Mouse (Mus musculus) CH12.LX (cell line): ENCODE data around the gene Pigk. TPM values are rescaled to one million over a fixed set of nuclear protein-coding genes. Genes with fewer than 3 reads are reported as not detected.
A peak's percentile ranks its signal among the peaks of the same experiment; 100 is the strongest.

ENCODE experiments used
- DNase-seq: peaks from one replicate; pipeline ENCODE4 v3.0.0-alpha.2; 2013; ENCODE audit errors: extremely low read depth
- H3K27ac ChIP-seq: 2 replicates; pipeline ENCODE4 v1.5.1; 2012; ENCODE audit warnings: low read depth, mild to moderate bottlenecking, control low read depth, moderate library complexity; ENCODE audit not compliant: insufficient read depth
- H3K27me3 ChIP-seq: replicated peaks from 2 replicates; pipeline ENCODE3; 2012; ENCODE audit warnings: inconsistent platforms
- H3K36me3 ChIP-seq, 2 experiments: replicated peaks in 1 of 2; 2 replicates each; pipeline versions ENCODE3 to v1.6.1; 2012; ENCODE audit warnings: inconsistent platforms in 1 of 2, low read length in 1 of 2, mild to moderate bottlenecking in 1 of 2, mixed read lengths in 1 of 2, moderate library complexity in 1 of 2; ENCODE audit not compliant: control insufficient read depth in 1 of 2, insufficient read depth in 1 of 2
- H3K4me1 ChIP-seq, 2 experiments: 2 replicates each; pipeline ENCODE4 v1.6.1; 2012; ENCODE audit warnings: inconsistent platforms in 1 of 2, moderate library complexity in 1 of 2; ENCODE audit not compliant: insufficient read depth in 2 of 2, control insufficient read depth in 1 of 2
- H3K4me2 ChIP-seq: 2 replicates; pipeline ENCODE4 v1.6.1; 2012; ENCODE audit warnings: low read depth, mild to moderate bottlenecking, control low read depth; ENCODE audit not compliant: poor library complexity, insufficient read depth, severe bottlenecking
- H3K4me3 ChIP-seq, 3 experiments: fragments of 150-350 bp in 1 of 3; sonication (generic) in 1 of 3; replicated peaks in 1 of 3; 2 replicates each; pipeline versions ENCODE3 to v1.5.1; 2011 to 2012; ENCODE audit warnings: low read depth in 2 of 3, low read length in 2 of 3, mild to moderate bottlenecking in 2 of 3, moderate library complexity in 2 of 3, control low read depth in 1 of 3, improper control_type of control experiment in 1 of 3, inconsistent platforms in 1 of 3, mixed read lengths in 1 of 3; ENCODE audit not compliant: poor library complexity in 1 of 3
- H3K79me2 ChIP-seq: replicated peaks from 2 replicates; pipeline ENCODE4 v1.6.1; 2012; ENCODE audit warnings: mild to moderate bottlenecking, moderate library complexity; ENCODE audit not compliant: control insufficient read depth, poor library complexity, insufficient read depth, severe bottlenecking; ENCODE audit errors: extremely low read depth
- H3K9ac ChIP-seq: 2 replicates; pipeline ENCODE4 v1.6.1; 2012; ENCODE audit warnings: low read depth, mild to moderate bottlenecking, control low read depth, moderate library complexity; ENCODE audit not compliant: insufficient read depth
- H3K9me3 ChIP-seq: replicated peaks from 2 replicates; pipeline ENCODE3; 2012; ENCODE audit warnings: low read length, inconsistent platforms, mixed read lengths
- BHLHE40 ChIP-seq: IDR thresholded peaks from 2 replicates; pipeline ENCODE4 v1.6.1; 2011; ENCODE audit warnings: mild to moderate bottlenecking, low read depth, low read length, improper control_type of control experiment
- CHD1 ChIP-seq: IDR thresholded peaks from 2 replicates; pipeline ENCODE4 v1.6.1; 2012; ENCODE audit warnings: low read depth, low read length, improper control_type of control experiment, inconsistent platforms
- CHD2 ChIP-seq: IDR thresholded peaks from 2 replicates; pipeline ENCODE4 v1.6.1; 2011; ENCODE audit warnings: low read length, improper control_type of control experiment
- CTCF ChIP-seq, 2 experiments: IDR thresholded peaks in 1 of 2; conservative IDR thresholded peaks in 1 of 2; 2 replicates each; pipeline ENCODE4 v1.5.1; 2011 to 2012; ENCODE audit warnings: low read depth in 2 of 2, low read length in 2 of 2, improper control_type of control experiment in 1 of 2, inconsistent platforms in 1 of 2, mild to moderate bottlenecking in 1 of 2, moderate library complexity in 1 of 2
- E2F4 ChIP-seq: IDR thresholded peaks from 2 replicates; pipeline ENCODE4 v1.6.1; 2011; ENCODE audit warnings: low read depth, low read length, improper control_type of control experiment; ENCODE audit not compliant: insufficient replicate concordance
- ELF1 ChIP-seq: IDR thresholded peaks from 2 replicates; pipeline ENCODE4 v1.6.1; 2014; ENCODE audit warnings: low read depth, mild to moderate bottlenecking, inconsistent platforms, low read length, improper control_type of control experiment
- EP300 ChIP-seq: IDR thresholded peaks from 2 replicates; pipeline ENCODE4 v1.6.1; 2011; ENCODE audit warnings: low read length, improper control_type of control experiment
- ETS1 ChIP-seq: conservative IDR thresholded peaks from 2 replicates; pipeline ENCODE4 v1.6.1; 2012; ENCODE audit warnings: low read depth, mild to moderate bottlenecking, inconsistent platforms, low read length, improper control_type of control experiment, moderate library complexity
- GABPA ChIP-seq: IDR thresholded peaks from 2 replicates; pipeline ENCODE4 v1.6.1; 2012; ENCODE audit warnings: low read depth, low read length, improper control_type of control experiment, inconsistent platforms; ENCODE audit not compliant: insufficient replicate concordance
- HCFC1 ChIP-seq: IDR thresholded peaks from 2 replicates; pipeline ENCODE4 v1.6.1; 2012; ENCODE audit warnings: low read depth, mild to moderate bottlenecking, inconsistent platforms, low read length, improper control_type of control experiment
- IRF4 ChIP-seq: IDR thresholded peaks from 2 replicates; pipeline ENCODE4 v1.6.1; 2014; ENCODE audit warnings: low read depth, mild to moderate bottlenecking, inconsistent platforms, low read length, improper control_type of control experiment
- JUN ChIP-seq: IDR thresholded peaks from 2 replicates; pipeline ENCODE4 v1.6.1; 2011; ENCODE audit warnings: low read depth, mild to moderate bottlenecking, low read length, improper control_type of control experiment, moderate library complexity; ENCODE audit not compliant: insufficient read depth
- JUND ChIP-seq: conservative IDR thresholded peaks from 2 replicates; pipeline ENCODE4 v1.6.1; 2011; ENCODE audit warnings: low read depth, low read length, improper control_type of control experiment
- KAT2A ChIP-seq: IDR thresholded peaks from 2 replicates; pipeline ENCODE4 v1.6.1; 2012; ENCODE audit warnings: low read length, improper control_type of control experiment, inconsistent platforms; ENCODE audit not compliant: insufficient replicate concordance
- MAFK ChIP-seq: IDR thresholded peaks from 2 replicates; pipeline ENCODE4 v1.6.1; 2011; ENCODE audit warnings: low read length, improper control_type of control experiment; ENCODE audit not compliant: insufficient replicate concordance
- MAX ChIP-seq: IDR thresholded peaks from 2 replicates; pipeline ENCODE4 v1.6.1; 2011; ENCODE audit warnings: low read length, improper control_type of control experiment
- MAZ ChIP-seq: IDR thresholded peaks from 2 replicates; pipeline ENCODE4 v1.6.1; 2012; ENCODE audit warnings: low read depth, mild to moderate bottlenecking, inconsistent platforms, low read length, improper control_type of control experiment, moderate library complexity
- MEF2A ChIP-seq: IDR thresholded peaks from 2 replicates; pipeline ENCODE4 v1.6.1; 2014; ENCODE audit warnings: low read depth, mild to moderate bottlenecking, inconsistent platforms, low read length, improper control_type of control experiment, borderline replicate concordance
- MXI1 ChIP-seq: IDR thresholded peaks from 2 replicates; pipeline ENCODE4 v1.6.1; 2011; ENCODE audit warnings: mild to moderate bottlenecking, low read depth, low read length, improper control_type of control experiment
- MYC ChIP-seq: IDR thresholded peaks from 2 replicates; pipeline ENCODE4 v1.6.1; 2011; ENCODE audit warnings: low read depth, mild to moderate bottlenecking, improper control_type of control experiment, low read length
- NELFE ChIP-seq: IDR thresholded peaks from 2 replicates; pipeline ENCODE4 v1.6.1; 2011; ENCODE audit warnings: low read depth, low read length, improper control_type of control experiment
- NRF1 ChIP-seq: IDR thresholded peaks from 2 replicates; pipeline ENCODE4 v1.6.1; 2014; ENCODE audit warnings: low read depth, mild to moderate bottlenecking, inconsistent platforms, low read length, improper control_type of control experiment, moderate library complexity
- PAX5 ChIP-seq: IDR thresholded peaks from 2 replicates; pipeline ENCODE4 v1.6.1; 2012; ENCODE audit warnings: low read length, inconsistent platforms, mixed read lengths
- POLR2A ChIP-seq: IDR thresholded peaks from 2 replicates; pipeline ENCODE4 v1.6.1; 2011; ENCODE audit warnings: low read depth, mild to moderate bottlenecking, improper control_type of control experiment, low read length
- POLR2AphosphoS2 ChIP-seq: IDR thresholded peaks from 2 replicates; pipeline ENCODE4 v1.6.1; 2011; ENCODE audit warnings: low read depth, low read length, improper control_type of control experiment
- RAD21 ChIP-seq: IDR thresholded peaks from 2 replicates; pipeline ENCODE4 v1.6.1; 2011; ENCODE audit warnings: low read depth, mild to moderate bottlenecking, low read length, improper control_type of control experiment, moderate library complexity
- RCOR1 ChIP-seq: conservative IDR thresholded peaks from 2 replicates; pipeline ENCODE4 v1.6.1; 2012; ENCODE audit warnings: low read depth, mild to moderate bottlenecking, inconsistent platforms, low read length, improper control_type of control experiment
- SIN3A ChIP-seq: IDR thresholded peaks from 2 replicates; pipeline ENCODE4 v1.6.1; 2012; ENCODE audit warnings: low read length, improper control_type of control experiment, inconsistent platforms
- SMC3 ChIP-seq: IDR thresholded peaks from 2 replicates; pipeline ENCODE4 v1.6.1; 2011; ENCODE audit warnings: low read depth, low read length, improper control_type of control experiment
- TBP ChIP-seq: conservative IDR thresholded peaks from 2 replicates; pipeline ENCODE4 v1.6.1; 2011; ENCODE audit warnings: low read depth, low read length, improper control_type of control experiment
- TCF12 ChIP-seq: IDR thresholded peaks from 2 replicates; pipeline ENCODE4 v1.6.1; 2014; ENCODE audit warnings: low read depth, mild to moderate bottlenecking, inconsistent platforms, low read length, improper control_type of control experiment
- UBTF ChIP-seq: IDR thresholded peaks from 2 replicates; pipeline ENCODE4 v1.6.1; 2012; ENCODE audit warnings: low read depth, mild to moderate bottlenecking, inconsistent platforms, low read length, improper control_type of control experiment, moderate library complexity
- USF1 ChIP-seq: IDR thresholded peaks from 2 replicates; pipeline ENCODE4 v1.6.1; 2014; ENCODE audit warnings: low read depth, mild to moderate bottlenecking, inconsistent platforms, low read length, improper control_type of control experiment
- USF2 ChIP-seq: conservative IDR thresholded peaks from 2 replicates; pipeline ENCODE4 v1.6.1; 2011; ENCODE audit warnings: low read depth, low read length, improper control_type of control experiment
- ZC3H11A ChIP-seq: IDR thresholded peaks from 2 replicates; pipeline ENCODE4 v1.6.1; 2012; ENCODE audit warnings: low read depth, mild to moderate bottlenecking, inconsistent platforms, low read length, improper control_type of control experiment
- ZKSCAN1 ChIP-seq: IDR thresholded peaks from 2 replicates; pipeline ENCODE4 v1.6.1; 2012; ENCODE audit warnings: low read depth, inconsistent platforms, low read length, improper control_type of control experiment, borderline replicate concordance
- ZMIZ1 ChIP-seq: IDR thresholded peaks from 2 replicates; pipeline ENCODE4 v1.6.1; 2012; ENCODE audit warnings: low read depth, mild to moderate bottlenecking, inconsistent platforms, low read length, improper control_type of control experiment
- ZNF384 ChIP-seq: IDR thresholded peaks from 2 replicates; pipeline ENCODE4 v1.6.1; 2012; ENCODE audit warnings: low read depth, low read length, improper control_type of control experiment, inconsistent platforms
- dilution Hi-C: fragments of 300-500 bp; cut with MboI; formaldehyde crosslinking; loops from 2 replicates; pipeline ENCODE4 v1.14.3; 2020; ENCODE audit warnings: low sequenced_read_pairs; ENCODE audit not compliant: extremely low pct_unique_long_range_greater_than_20kb, extremely low pct_ligation_motif_present
- in situ Hi-C: fragments of 300-500 bp; cut with MboI; formaldehyde crosslinking; loops from 3 replicates; pipeline ENCODE4 v1.14.3; 2019; ENCODE audit warnings: low sequenced_read_pairs, low pct_ligation_motif_present, low pct_unique_long_range_greater_than_20kb, mixed read lengths
- polyA plus RNA-seq: library from polyadenylated mRNA; unstranded; fragments of >175 nt; gene quantifications from 2 replicates; pipeline ENCODE4 v1.2.1, GENCODE M21; 2012; ENCODE audit warnings: low read depth; ENCODE audit not compliant: insufficient read length
- total RNA-seq, 2 experiments: library from RNA; depleted of rRNA; stranded (reverse); fragments of 300-350 nt in 1 of 2; fragments of >200 nt in 1 of 2; gene quantifications; 2 replicates each; pipeline ENCODE4 v1.2.3; 2012 to 2014

Pigk gene
- total and polyA plus RNA-seq, 3 experiments, result 56.4 to 79.3 (median 67.5) TPM

GRCm38 (mm10) chr3:152928287-152928975 is 214.5 kb downstream of the Pigk start:
- H3K79me2 ChIP-seq, result no peaks in the 10 kb centered on the region
- peak overlapping the region; percentile 34 for H3K27ac ChIP-seq
- H3K4me2 ChIP-seq, result peak overlapping the region; percentile 83
- TF ChIP-seq ZNF384 (no peak), CHD2 (peak; percentile 98), CHD1 (no peak), ZKSCAN1 (no peak), NRF1 (no peak), ZC3H11A (no peak), GABPA (no peak), SMC3 (no peak), NELFE (peak; percentile 74), POLR2A (peak; percentile 80), TCF12 (peak; percentile 86), MEF2A (peak; percentile 81), PAX5 (no peak), KAT2A (0 out of 2 replicates have a peak, but pooled peaks have one; percentile 55), HCFC1 (peak; percentile 71), IRF4 (peak; percentile 85), POLR2AphosphoS2 (no peak; the same call in 1 of the 2 replicates), MXI1 (peak; percentile 84), CTCF (conservative IDR thresholded peaks at IDR 0.05 in 1 of 2, IDR thresholded peaks at IDR 0.05 in 1 of 2; ENCODE audit: low read depth in 2 of 2, low read length in 2 of 2) (no peak), ETS1 (peak; percentile 80), RAD21 (no peak), MAX (peak; percentile 84), MYC (peak; percentile 93), SIN3A (peak; percentile 65; the same call in 1 of the 2 replicates), TBP (peak; percentile 91), USF2 (no peak), ZMIZ1 (peak; percentile 61), JUND (no peak), BHLHE40 (peak; percentile 84), UBTF (no peak), MAZ (peak; percentile 49; the same call in 1 of the 2 replicates), E2F4 (peak; percentile 84; the same call in 1 of the 2 replicates), USF1 (no peak), JUN (no peak), EP300 (peak; percentile 61), MAFK (peak; percentile 4; the same call in 1 of the 2 replicates), ELF1 (peak; percentile 89), RCOR1 (peak; percentile 79)
- no peaks in the 10 kb centered on the region for H3K9me3 ChIP-seq
- peaks cover 21 to 63% of the 10 kb centered on the region in 2 experiments for H3K4me1 ChIP-seq
- peak overlapping the region; percentile 67 for H3K9ac ChIP-seq
- in situ Hi-C loops (no loop called here), dilution Hi-C loops (no loop called here)
- peak overlapping the region; percentile 15 to 71 (median 57) for H3K4me3 ChIP-seq
- H3K36me3 ChIP-seq, result peaks cover 0 to 3% of the 10 kb centered on the region in 2 experiments
- no peaks in the 10 kb centered on the region for H3K27me3 ChIP-seq
- peak; percentile 96 for DNase-seq
